Mouse (Mus musculus): Measurements from ENCODE around the gene 1700086D15Rik. TPM values are rescaled to one million over a fixed set of nuclear protein-coding genes. Genes with fewer than 3 reads are reported as not detected.

1700086D15Rik gene
- polyA plus RNA-seq, 1 experiment from 2014 or later: 0.13 TPM

- H3K9ac ChIP-seq (ENCODE audit: low read length): no peak overlapping the region
- 82% methylated on average over 9 of the region's 9 CpGs for WGBS
- no peaks in the 10 kb centered on the region for H3K27me3 ChIP-seq (ENCODE audit: control insufficient read depth, insufficient read depth, low read length)
- no peaks in the 10 kb centered on the region for H3K9me3 ChIP-seq (ENCODE audit: control insufficient read depth, low read length)
- no peak overlapping the region for H3K4me3 ChIP-seq (ENCODE audit: low read depth, low read length)
- no peak for ATAC-seq (ENCODE audit: insufficient number of reproducible peaks, low FRiP score, low TSS enrichment, low read depth)
- no peak overlapping the region for H3K4me2 ChIP-seq (ENCODE audit: low read depth, severe bottlenecking)
- DNase-seq (ENCODE audit: low spot score): no peak
- H3K4me1 ChIP-seq (ENCODE audit: control insufficient read depth, insufficient read depth, low read length): 0 out of 2 replicates have a peak, but pooled peaks cover 6% of the 10 kb centered on the region
- no peak overlapping the region for H3K27ac ChIP-seq (replicated peaks; ENCODE audit: low read depth, low read length)
- no peaks in the 10 kb centered on the region for H3K36me3 ChIP-seq (ENCODE audit: control insufficient read depth, insufficient read depth, low read length)
Measured at GRCm38 (mm10) chr11:65126566-65126965, 33.1 kb downstream of the 1700086D15Rik start.

GRCm38 (mm10) chr11:65124913-65125418, 34.7 kb downstream of the 1700086D15Rik start:
- H3K4me1 ChIP-seq (ENCODE audit: control insufficient read depth, insufficient read depth, low read length): 0 out of 2 replicates have a peak, but pooled peaks cover 6% of the 10 kb centered on the region
- DNase-seq (ENCODE audit: low spot score) (peak; percentile 26), ATAC-seq (ENCODE audit: insufficient number of reproducible peaks, low FRiP score, low TSS enrichment, low read depth) (peak; percentile 82)
- H3K36me3 ChIP-seq (ENCODE audit: control insufficient read depth, insufficient read depth, low read length): no peaks in the 10 kb centered on the region
- no peak overlapping the region for H3K27ac ChIP-seq (replicated peaks; ENCODE audit: low read depth, low read length)
- WGBS: 66% methylated on average over 8 of the region's 8 CpGs
- no peaks in the 10 kb centered on the region for H3K9me3 ChIP-seq (ENCODE audit: control insufficient read depth, low read length)
- no peak overlapping the region for H3K4me3 ChIP-seq (ENCODE audit: low read depth, low read length)
- H3K27me3 ChIP-seq (ENCODE audit: control insufficient read depth, insufficient read depth, low read length): no peaks in the 10 kb centered on the region
- no peak overlapping the region for H3K9ac ChIP-seq (ENCODE audit: low read length)
- H3K4me2 ChIP-seq (ENCODE audit: low read depth, severe bottlenecking): no peak overlapping the region

- no peak overlapping the region for H3K27ac ChIP-seq (replicated peaks; ENCODE audit: low read depth, low read length)
- DNase-seq (ENCODE audit: low spot score): no peak
- H3K27me3 ChIP-seq (ENCODE audit: control insufficient read depth, insufficient read depth, low read length): no peaks in the 10 kb centered on the region
- ATAC-seq (ENCODE audit: insufficient number of reproducible peaks, low FRiP score, low TSS enrichment, low read depth): no peak
- no peak overlapping the region for H3K9ac ChIP-seq (ENCODE audit: low read length)
- H3K36me3 ChIP-seq (ENCODE audit: control insufficient read depth, insufficient read depth, low read length): no peaks in the 10 kb centered on the region
- no peak overlapping the region for H3K4me3 ChIP-seq (ENCODE audit: low read depth, low read length)
- no peaks in the 10 kb centered on the region for H3K9me3 ChIP-seq (ENCODE audit: control insufficient read depth, low read length)
- WGBS: 87% methylated on average over 4 of the region's 4 CpGs
- H3K4me2 ChIP-seq (ENCODE audit: low read depth, severe bottlenecking): no peak overlapping the region
- H3K4me1 ChIP-seq (ENCODE audit: control insufficient read depth, insufficient read depth, low read length): 0 out of 2 replicates have a peak, but pooled peaks cover 6% of the 10 kb centered on the region
Measured at GRCm38 (mm10) chr11:65120276-65120675, 39.4 kb downstream of the 1700086D15Rik start.

GRCm38 (mm10) chr11:65115811-65116210, 43.9 kb downstream of the 1700086D15Rik start:
- Histone ChIP-seq H3K27me3 (ENCODE audit: control insufficient read depth, insufficient read depth, low read length) (no peaks in the 10 kb centered on the region), H3K9ac (ENCODE audit: low read length) (no peak overlapping the region), H3K36me3 (ENCODE audit: control insufficient read depth, insufficient read depth, low read length) (no peaks in the 10 kb centered on the region), H3K27ac (replicated peaks; ENCODE audit: low read depth, low read length) (no peak overlapping the region), H3K4me3 (ENCODE audit: low read depth, low read length) (no peak overlapping the region), H3K4me2 (ENCODE audit: low read depth, severe bottlenecking) (no peak overlapping the region), H3K4me1 (ENCODE audit: control insufficient read depth, insufficient read depth, low read length) (no peaks in the 10 kb centered on the region), H3K9me3 (ENCODE audit: control insufficient read depth, low read length) (no peaks in the 10 kb centered on the region)
- ATAC-seq (ENCODE audit: insufficient number of reproducible peaks, low FRiP score, low TSS enrichment, low read depth): no peak
- DNase-seq (ENCODE audit: low spot score): no peak
- 86% methylated on average over 6 of the region's 6 CpGs for WGBS

- DNase-seq (ENCODE audit: low spot score): no peak
- WGBS: 53% methylated on average over 4 of the region's 4 CpGs
- Histone ChIP-seq H3K9ac (ENCODE audit: low read length) (no peak overlapping the region), H3K4me3 (ENCODE audit: low read depth, low read length) (no peak overlapping the region), H3K9me3 (ENCODE audit: control insufficient read depth, low read length) (no peaks in the 10 kb centered on the region), H3K4me2 (ENCODE audit: low read depth, severe bottlenecking) (no peak overlapping the region), H3K4me1 (ENCODE audit: control insufficient read depth, insufficient read depth, low read length) (no peaks in the 10 kb centered on the region), H3K36me3 (ENCODE audit: control insufficient read depth, insufficient read depth, low read length) (no peaks in the 10 kb centered on the region), H3K27me3 (ENCODE audit: control insufficient read depth, insufficient read depth, low read length) (no peaks in the 10 kb centered on the region), H3K27ac (replicated peaks; ENCODE audit: low read depth, low read length) (no peak overlapping the region)
- no peak for ATAC-seq (ENCODE audit: insufficient number of reproducible peaks, low FRiP score, low TSS enrichment, low read depth)
Measured at GRCm38 (mm10) chr11:65112086-65112485, 47.6 kb downstream of the 1700086D15Rik start.

- 55% methylated on average over 5 of the region's 5 CpGs for WGBS
- DNase-seq (ENCODE audit: low spot score): no peak
- no peaks in the 10 kb centered on the region for H3K36me3 ChIP-seq (ENCODE audit: control insufficient read depth, insufficient read depth, low read length)
- ATAC-seq (ENCODE audit: insufficient number of reproducible peaks, low FRiP score, low TSS enrichment, low read depth): no peak
- no peak overlapping the region for H3K4me3 ChIP-seq (ENCODE audit: low read depth, low read length)
- H3K9ac ChIP-seq (ENCODE audit: low read length): no peak overlapping the region
- no peaks in the 10 kb centered on the region for H3K4me1 ChIP-seq (ENCODE audit: control insufficient read depth, insufficient read depth, low read length)
- no peak overlapping the region for H3K27ac ChIP-seq (replicated peaks; ENCODE audit: low read depth, low read length)
- H3K9me3 ChIP-seq (ENCODE audit: control insufficient read depth, low read length): no peaks in the 10 kb centered on the region
- H3K27me3 ChIP-seq (ENCODE audit: control insufficient read depth, insufficient read depth, low read length): no peaks in the 10 kb centered on the region
- H3K4me2 ChIP-seq (ENCODE audit: low read depth, severe bottlenecking): no peak overlapping the region
Measured at GRCm38 (mm10) chr11:65111651-65112050, 48.0 kb downstream of the 1700086D15Rik start.

- WGBS: 93% methylated on average over 10 of the region's 10 CpGs
- Histone ChIP-seq H3K4me2 (ENCODE audit: low read depth, severe bottlenecking) (no peak overlapping the region), H3K36me3 (ENCODE audit: control insufficient read depth, insufficient read depth, low read length) (no peaks in the 10 kb centered on the region), H3K9me3 (ENCODE audit: control insufficient read depth, low read length) (no peaks in the 10 kb centered on the region), H3K27ac (replicated peaks; ENCODE audit: low read depth, low read length) (no peak overlapping the region), H3K4me3 (ENCODE audit: low read depth, low read length) (no peak overlapping the region), H3K4me1 (ENCODE audit: control insufficient read depth, insufficient read depth, low read length) (no peaks in the 10 kb centered on the region), H3K27me3 (ENCODE audit: control insufficient read depth, insufficient read depth, low read length) (no peaks in the 10 kb centered on the region), H3K9ac (ENCODE audit: low read length) (no peak overlapping the region)
- DNase-seq (ENCODE audit: low spot score) (no peak), ATAC-seq (ENCODE audit: insufficient number of reproducible peaks, low FRiP score, low TSS enrichment, low read depth) (no peak)
Measured at GRCm38 (mm10) chr11:65110058-65110457, 49.6 kb downstream of the 1700086D15Rik start.

GRCm38 (mm10) chr11:65107734-65108171, 51.9 kb downstream of the 1700086D15Rik start:
- ATAC-seq (ENCODE audit: insufficient number of reproducible peaks, low FRiP score, low TSS enrichment, low read depth) (no peak), DNase-seq (ENCODE audit: low spot score) (no peak)
- Histone ChIP-seq H3K4me2 (ENCODE audit: low read depth, severe bottlenecking) (no peak overlapping the region), H3K9ac (ENCODE audit: low read length) (no peak overlapping the region), H3K4me1 (ENCODE audit: control insufficient read depth, insufficient read depth, low read length) (no peaks in the 10 kb centered on the region), H3K4me3 (ENCODE audit: low read depth, low read length) (no peak overlapping the region), H3K27me3 (ENCODE audit: control insufficient read depth, insufficient read depth, low read length) (no peaks in the 10 kb centered on the region), H3K36me3 (ENCODE audit: control insufficient read depth, insufficient read depth, low read length) (no peaks in the 10 kb centered on the region), H3K27ac (replicated peaks; ENCODE audit: low read depth, low read length) (no peak overlapping the region), H3K9me3 (ENCODE audit: control insufficient read depth, low read length) (no peaks in the 10 kb centered on the region)
- WGBS: 72% methylated on average over 5 of the region's 5 CpGs

- H3K4me3 ChIP-seq (ENCODE audit: low read depth, low read length): no peak overlapping the region
- ATAC-seq (ENCODE audit: insufficient number of reproducible peaks, low FRiP score, low TSS enrichment, low read depth): no peak
- 64% methylated on average over 4 of the region's 4 CpGs for WGBS
Measured at GRCm38 (mm10) chr11:65107151-65107550, 52.5 kb downstream of the 1700086D15Rik start.

More at GRCm38 (mm10) chr11:65107151-65107550, 52.5 kb downstream of the 1700086D15Rik start:
- no peak overlapping the region for H3K9ac ChIP-seq (ENCODE audit: low read length)
- no peak overlapping the region for H3K4me2 ChIP-seq (ENCODE audit: low read depth, severe bottlenecking)
- H3K27ac ChIP-seq (replicated peaks; ENCODE audit: low read depth, low read length): no peak overlapping the region
- DNase-seq (ENCODE audit: low spot score): no peak
- H3K9me3 ChIP-seq (ENCODE audit: control insufficient read depth, low read length): no peaks in the 10 kb centered on the region
- H3K27me3 ChIP-seq (ENCODE audit: control insufficient read depth, insufficient read depth, low read length): no peaks in the 10 kb centered on the region
- H3K4me1 ChIP-seq (ENCODE audit: control insufficient read depth, insufficient read depth, low read length): no peaks in the 10 kb centered on the region
- no peaks in the 10 kb centered on the region for H3K36me3 ChIP-seq (ENCODE audit: control insufficient read depth, insufficient read depth, low read length)

All from limb, embryonic 11.5 days (tissue).